Mouse (Mus musculus) lung, adult 2 months (tissue): ENCODE results near the gene Ddx50.

Source experiments
- CTCF ChIP-seq: fragments of 200-500 bp; IDR thresholded peaks from 2 replicates; pipeline ENCODE4 v1.5.1; 2011; ENCODE audit warnings: mild to moderate bottlenecking, low read length, control low read depth; ENCODE audit not compliant: insufficient read depth
- POLR2A ChIP-seq: fragments of 200-500 bp; IDR thresholded peaks from 2 replicates; pipeline ENCODE4 v1.6.1; 2011; ENCODE audit warnings: low read depth, mild to moderate bottlenecking, control low read depth, low read length, borderline replicate concordance; ENCODE audit errors: extremely low read depth

GRCm38 (mm10) chr10:62656711-62657110, 5.7 kb upstream of the Ddx50 start:
- TF ChIP-seq CTCF: no peak
- TF ChIP-seq POLR2A: no peak
